Mouse (Mus musculus) midbrain, embryonic 16.5 days (tissue): ENCODE measurements around the gene Mr1. TPM values are rescaled to one million over a fixed set of nuclear protein-coding genes. Genes with fewer than 3 reads are reported as not detected.
A peak's percentile ranks its signal among the peaks of the same experiment; 100 is the strongest.

Experiments used
- ATAC-seq: fragments of 200-750 bp; cut with Nextera tagmentation; 2 replicates; pipeline ENCODE4 v1.8.0; 2017; ENCODE audit warnings: moderate TSS enrichment
- H3K27ac ChIP-seq: fragments of 300-500 bp; sonication (generic); 2 replicates; pipeline ENCODE4 v1.5.1; 2014; ENCODE audit warnings: mild to moderate bottlenecking, low read length, mixed read lengths
- H3K27me3 ChIP-seq: fragments of 300-500 bp; sonication (generic); 2 replicates; pipeline ENCODE4 v1.6.1; 2014; ENCODE audit warnings: low read depth, low read length, mixed read lengths; ENCODE audit not compliant: control insufficient read depth, insufficient read depth
- H3K36me3 ChIP-seq: fragments of 300-500 bp; sonication (generic); 2 replicates; pipeline ENCODE4 v1.6.1; 2014; ENCODE audit warnings: mild to moderate bottlenecking, low read length, moderate library complexity, mixed read lengths; ENCODE audit not compliant: control insufficient read depth, insufficient read depth
- H3K4me1 ChIP-seq: fragments of 300-500 bp; sonication (generic); 2 replicates; pipeline ENCODE4 v1.6.1; 2014; ENCODE audit warnings: mild to moderate bottlenecking, low read length, mixed read lengths; ENCODE audit not compliant: control insufficient read depth, insufficient read depth
- H3K4me2 ChIP-seq: fragments of 300-500 bp; sonication (generic); 2 replicates; pipeline ENCODE4 v1.6.1; 2014; ENCODE audit warnings: mild to moderate bottlenecking, low read length, mixed read lengths
- H3K4me3 ChIP-seq: fragments of 300-500 bp; sonication (generic); 2 replicates; pipeline ENCODE4 v1.5.1; 2014; ENCODE audit warnings: low read depth, mild to moderate bottlenecking, low read length, moderate library complexity, mixed read lengths
- H3K9ac ChIP-seq: fragments of 300-500 bp; sonication (generic); 2 replicates; pipeline ENCODE4 v1.6.1; 2014; ENCODE audit warnings: low read depth, low read length, mixed read lengths
- H3K9me3 ChIP-seq: fragments of 300-500 bp; sonication (generic); replicated peaks from 2 replicates; pipeline ENCODE4 v1.6.1; 2014; ENCODE audit warnings: mild to moderate bottlenecking, low read length, mixed read lengths; ENCODE audit not compliant: control insufficient read depth, poor library complexity, severe bottlenecking
- WGBS: fragments of 180-500 bp; shearing (Covaris S2); extraction: QIAGEN DNeasy Blood & Tissue Kit; methylation state at CpG from one replicate; pipeline ENCODE4 v1.1.7; 2014; 5-methylcytosine and 5-hydroxymethylcytosine counted together
- polyA plus RNA-seq: library from polyadenylated mRNA; unstranded; fragments of >200 nt; fragmentation: Nextera tagmentation; extraction: Ambion mirVana; gene quantifications from 2 replicates; pipeline ENCODE4 v1.2.1, GENCODE M21; 2015

Mr1 gene
- polyA plus RNA-seq, 1 experiment from 2014 or later: 1.6 TPM

DNA sequence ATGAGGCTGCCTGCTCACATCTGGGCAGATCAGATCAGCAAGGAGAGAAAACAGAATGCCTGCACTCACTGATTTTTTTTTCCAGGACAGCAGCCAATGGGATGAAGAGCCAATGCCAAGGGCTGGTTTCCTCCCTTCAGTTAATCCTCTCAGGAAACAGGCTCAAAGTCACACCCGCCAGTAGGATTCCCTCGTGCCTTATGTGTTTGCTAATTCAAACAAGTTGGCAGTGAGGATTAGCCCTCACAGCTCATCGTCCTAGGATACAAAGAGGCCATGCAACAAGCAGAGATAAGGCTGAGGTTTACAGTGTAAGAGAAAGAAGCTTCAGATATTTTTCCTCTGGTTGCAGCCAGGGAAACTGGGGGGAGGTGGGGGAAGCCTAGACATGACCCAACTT is 32.7 kb downstream of the Mr1 start:
- peaks cover 24% of the 10 kb centered on the region for H3K4me1 ChIP-seq
- no peak overlapping the region for H3K4me3 ChIP-seq
- H3K36me3 ChIP-seq: no peaks in the 10 kb centered on the region
- no peaks in the 10 kb centered on the region for H3K9me3 ChIP-seq
- H3K4me2 ChIP-seq: no peak overlapping the region
- no peak overlapping the region for H3K27ac ChIP-seq
- 6% methylated on average over 3 of the region's 3 CpGs for WGBS
- no peak overlapping the region for H3K9ac ChIP-seq
- no peaks in the 10 kb centered on the region for H3K27me3 ChIP-seq
- ATAC-seq: 0 out of 2 replicates have a peak, but pooled peaks have one; percentile 7

DNA sequence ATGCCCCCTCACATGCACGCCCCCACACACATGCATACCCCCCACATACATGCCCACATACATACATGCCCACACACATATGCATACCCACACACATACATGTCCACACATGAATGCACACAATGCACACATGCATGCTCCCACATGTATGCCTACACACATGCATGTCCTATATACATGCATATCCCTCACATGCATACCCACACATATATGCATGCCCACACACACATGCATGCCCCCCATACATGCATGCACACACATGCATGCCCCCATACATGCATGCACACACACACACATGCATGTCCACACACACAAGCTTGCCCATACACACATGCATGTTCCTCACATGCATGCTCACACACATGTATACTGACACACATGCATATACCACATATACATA is 33.7 kb downstream of the Mr1 start:
- Histone ChIP-seq H3K36me3 (no peaks in the 10 kb centered on the region), H3K4me1 (peaks cover 31% of the 10 kb centered on the region), H3K4me3 (no peak overlapping the region), H3K27me3 (no peaks in the 10 kb centered on the region), H3K9me3 (no peaks in the 10 kb centered on the region), H3K9ac (no peak overlapping the region), H3K27ac (no peak overlapping the region), H3K4me2 (no peak overlapping the region)
- 93% methylated on average over 1 of the region's 1 CpGs for WGBS
- ATAC-seq: no peak

DNA sequence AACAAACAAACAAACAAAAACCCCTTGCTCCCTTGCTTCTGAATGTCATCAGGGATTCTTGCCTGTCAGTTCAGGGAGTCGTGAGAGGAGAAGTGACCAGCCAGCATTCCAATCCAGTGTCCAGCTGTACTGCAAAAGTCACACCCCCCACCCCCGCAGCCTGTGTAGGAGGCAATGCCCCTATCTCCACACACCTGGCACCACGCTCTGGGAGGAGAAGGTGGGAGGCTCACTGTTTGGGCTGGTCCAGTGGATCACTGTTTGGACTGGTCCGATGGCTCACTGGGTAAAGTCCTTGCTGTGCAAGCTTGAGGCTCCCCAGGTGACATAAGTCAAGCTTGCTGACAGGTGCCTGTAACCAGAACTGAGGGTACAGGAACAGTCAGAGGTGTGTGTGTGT is 34.5 kb downstream of the Mr1 start:
- Histone ChIP-seq H3K36me3 (no peaks in the 10 kb centered on the region), H3K27me3 (no peaks in the 10 kb centered on the region), H3K4me2 (no peak overlapping the region), H3K27ac (no peak overlapping the region), H3K4me1 (peaks cover 31% of the 10 kb centered on the region), H3K9ac (no peak overlapping the region), H3K4me3 (no peak overlapping the region), H3K9me3 (no peaks in the 10 kb centered on the region)
- WGBS: 33% methylated on average over 4 of the region's 4 CpGs
- no peak for ATAC-seq

DNA sequence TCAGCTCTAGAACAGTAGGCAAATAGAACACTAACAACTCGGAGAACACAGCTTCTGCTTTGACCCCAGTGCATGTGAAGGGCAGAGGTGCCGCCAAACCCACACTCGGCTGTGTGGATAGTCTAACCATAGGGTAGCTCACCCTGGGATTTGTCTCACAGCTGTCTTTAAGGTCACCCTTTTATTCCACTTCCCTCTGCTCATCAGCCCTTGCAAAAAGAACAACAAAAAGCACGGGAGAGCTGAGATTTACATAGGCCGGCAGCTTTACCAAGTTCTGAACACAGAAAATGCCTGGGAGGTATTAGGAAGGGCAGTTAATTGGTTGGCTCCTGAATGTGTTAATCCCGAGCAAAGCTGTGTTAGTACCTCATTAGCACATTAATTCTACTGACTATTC is 35.1 kb downstream of the Mr1 start:
- Histone ChIP-seq H3K27me3 (no peaks in the 10 kb centered on the region), H3K36me3 (no peaks in the 10 kb centered on the region), H3K4me2 (no peak overlapping the region), H3K9ac (no peak overlapping the region), H3K4me3 (no peak overlapping the region), H3K27ac (peak overlapping the region; percentile 50), H3K4me1 (peaks cover 31% of the 10 kb centered on the region), H3K9me3 (no peaks in the 10 kb centered on the region)
- no peak for ATAC-seq
- 12% methylated on average over 6 of the region's 6 CpGs for WGBS

DNA sequence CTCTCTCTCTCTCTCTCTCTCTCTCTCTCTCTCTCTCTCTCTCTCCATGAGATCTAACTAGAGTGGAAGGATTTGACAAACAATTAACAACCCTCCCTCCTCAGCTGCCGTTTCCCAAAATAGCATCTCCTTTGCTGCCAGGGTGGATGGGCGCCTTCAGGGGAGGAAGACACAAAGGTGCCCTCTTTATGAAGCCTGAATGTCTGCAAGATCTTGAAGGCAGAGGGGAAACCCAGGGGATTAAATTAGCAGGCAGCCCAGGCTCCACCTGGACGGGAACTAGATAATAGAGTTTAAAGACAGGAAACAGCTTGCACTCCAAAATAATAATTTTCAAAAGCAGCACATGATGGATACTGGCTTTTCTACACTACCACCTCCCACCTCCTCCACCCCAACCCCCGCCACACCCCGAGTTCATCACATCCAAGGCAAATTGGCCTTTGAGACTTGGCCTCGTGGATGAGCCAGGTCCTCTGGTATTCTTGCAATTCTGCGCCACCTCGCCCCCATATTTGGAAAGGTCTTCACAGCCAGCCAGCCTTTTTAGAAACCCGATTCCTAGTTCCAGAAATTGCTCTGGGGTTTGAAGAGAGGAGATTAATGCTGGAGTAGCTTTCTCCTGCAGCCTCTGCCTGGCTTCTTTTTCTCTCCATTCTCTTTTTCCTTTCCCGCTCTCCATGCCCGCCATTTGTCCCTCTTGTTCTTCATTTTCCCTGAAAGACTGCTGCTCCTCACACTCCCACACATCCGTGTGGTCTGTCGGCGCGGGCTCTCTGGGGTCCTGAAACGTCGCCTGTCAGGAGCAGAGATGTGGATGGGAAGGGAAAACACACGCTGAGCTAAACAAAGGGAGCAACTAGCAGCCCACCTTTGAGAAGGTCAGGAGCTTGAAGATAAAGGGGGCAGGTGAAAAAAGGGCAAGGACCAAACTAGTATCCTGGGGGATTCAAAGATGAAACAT is 36.9 kb downstream of the Mr1 start:
- Histone ChIP-seq H3K36me3 (no peaks in the 10 kb centered on the region), H3K4me2 (peak overlapping the region; percentile 23; the same call in 1 of the 2 replicates), H3K27ac (peak overlapping the region; percentile 67), H3K27me3 (no peaks in the 10 kb centered on the region), H3K9ac (peak overlapping the region; percentile 28), H3K4me1 (peaks cover 31% of the 10 kb centered on the region), H3K9me3 (no peaks in the 10 kb centered on the region), H3K4me3 (no peak overlapping the region)
- ATAC-seq: peak; percentile 52; the same call in 1 of the 2 replicates
- 16% methylated on average over 18 of the region's 18 CpGs for WGBS

DNA sequence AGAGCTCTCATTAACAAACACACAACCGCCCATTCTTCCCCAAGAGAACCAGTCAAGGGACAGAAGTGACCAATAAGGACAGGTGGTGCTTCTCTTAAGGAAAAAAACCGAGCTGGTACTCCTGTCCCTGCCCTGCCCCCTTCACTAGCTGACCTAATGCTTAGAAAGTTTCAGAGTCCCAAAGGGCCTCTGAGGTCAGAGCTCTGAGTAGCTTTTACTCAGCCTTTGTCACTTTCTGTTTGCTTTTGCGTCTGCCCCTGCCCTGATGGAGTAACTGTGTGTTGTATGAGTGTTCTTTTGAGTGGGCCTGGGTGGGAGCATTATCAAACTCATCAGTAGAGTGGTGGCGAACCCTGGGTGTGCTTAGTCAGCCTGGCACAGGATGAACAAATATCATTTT is 38.2 kb downstream of the Mr1 start:
- H3K27ac ChIP-seq: peak overlapping the region; percentile 53
- WGBS: 34% methylated on average over 4 of the region's 4 CpGs
- H3K9me3 ChIP-seq: no peaks in the 10 kb centered on the region
- no peak overlapping the region for H3K4me2 ChIP-seq
- H3K4me3 ChIP-seq: no peak overlapping the region
- no peaks in the 10 kb centered on the region for H3K27me3 ChIP-seq
- H3K36me3 ChIP-seq: no peaks in the 10 kb centered on the region
- peaks cover 31% of the 10 kb centered on the region for H3K4me1 ChIP-seq
- ATAC-seq: no peak
- no peak overlapping the region for H3K9ac ChIP-seq

- Histone ChIP-seq H3K9me3 (no peaks in the 10 kb centered on the region), H3K9ac (no peak overlapping the region), H3K4me1 (peaks cover 31% of the 10 kb centered on the region), H3K27ac (no peak overlapping the region), H3K27me3 (no peaks in the 10 kb centered on the region), H3K4me2 (no peak overlapping the region), H3K4me3 (no peak overlapping the region), H3K36me3 (no peaks in the 10 kb centered on the region)
- ATAC-seq: no peak
- 50% methylated on average over 5 of the region's 5 CpGs for WGBS
These were observed 38.8 kb downstream of the Mr1 start for GRCm38 (mm10) chr1:155107843-155108242.

- H3K4me1 ChIP-seq: peaks cover 22% of the 10 kb centered on the region
- no peaks in the 10 kb centered on the region for H3K9me3 ChIP-seq
- 94% methylated on average over 1 of the region's 1 CpGs for WGBS
- H3K27me3 ChIP-seq: no peaks in the 10 kb centered on the region
- no peaks in the 10 kb centered on the region for H3K36me3 ChIP-seq
- H3K4me3 ChIP-seq: no peak overlapping the region
- ATAC-seq: no peak
- no peak overlapping the region for H3K9ac ChIP-seq
- no peak overlapping the region for H3K27ac ChIP-seq
- H3K4me2 ChIP-seq: no peak overlapping the region
These were observed 40.3 kb downstream of the Mr1 start for GRCm38 (mm10) chr1:155106310-155106709.

DNA sequence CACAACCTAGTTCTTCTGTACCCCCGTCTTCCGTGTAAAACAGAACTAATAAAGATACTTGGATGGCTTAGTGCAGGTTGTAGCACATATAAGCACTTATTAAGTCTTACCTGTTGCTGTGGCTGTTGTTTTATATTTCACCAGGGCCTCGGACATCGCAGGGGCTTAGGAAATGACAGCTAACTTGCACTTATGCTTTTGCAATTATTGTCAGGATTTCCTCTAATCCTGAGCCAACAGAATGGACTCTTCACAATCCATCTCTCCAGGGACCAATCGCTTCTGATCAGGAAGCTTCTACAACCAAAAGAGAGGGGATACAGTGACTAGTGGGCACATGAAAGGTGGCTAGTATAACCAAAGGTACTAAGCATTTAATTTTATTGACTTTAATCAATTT is 42.6 kb downstream of the Mr1 start:
- H3K36me3 ChIP-seq: no peaks in the 10 kb centered on the region
- WGBS: 81% methylated on average over 5 of the region's 5 CpGs
- no peaks in the 10 kb centered on the region for H3K9me3 ChIP-seq
- no peak overlapping the region for H3K9ac ChIP-seq
- no peak for ATAC-seq
- no peaks in the 10 kb centered on the region for H3K27me3 ChIP-seq
- no peak overlapping the region for H3K4me3 ChIP-seq
- no peak overlapping the region for H3K4me2 ChIP-seq
- peaks cover 9% of the 10 kb centered on the region for H3K4me1 ChIP-seq
- H3K27ac ChIP-seq: no peak overlapping the region
